Mouse (Mus musculus) lung, embryonic 14.5 days (tissue): ENCODE measurements around the gene Gpr183. TPM values are rescaled to one million over a fixed set of nuclear protein-coding genes. Genes with fewer than 3 reads are reported as not detected.

Experiments used
- ATAC-seq: fragments of 200-750 bp; cut with Nextera tagmentation; 2 replicates; pipeline ENCODE4 v1.8.0; 2017; ENCODE audit warnings: mild to moderate bottlenecking, moderate TSS enrichment, moderate library complexity; ENCODE audit not compliant: insufficient read depth
- DNase-seq: peaks from one replicate; pipeline ENCODE4 v3.0.0-alpha.2; 2015
- H3K27ac ChIP-seq: fragments of 300-500 bp; sonication (generic); 2 replicates; pipeline ENCODE4 v1.5.1; 2014; ENCODE audit warnings: low read depth, mild to moderate bottlenecking, moderate library complexity
- H3K27me3 ChIP-seq: fragments of 300-500 bp; sonication (generic); 2 replicates; pipeline ENCODE4 v1.6.1; 2014; ENCODE audit warnings: low read length, control low read depth; ENCODE audit not compliant: insufficient read depth
- H3K36me3 ChIP-seq: fragments of 300-500 bp; sonication (generic); 2 replicates; pipeline ENCODE4 v1.6.1; 2014; ENCODE audit warnings: control low read depth; ENCODE audit not compliant: insufficient read depth
- H3K4me1 ChIP-seq: fragments of 300-500 bp; sonication (generic); 2 replicates; pipeline ENCODE4 v1.6.1; 2014; ENCODE audit warnings: antibody characterized with exemption, control low read depth; ENCODE audit not compliant: insufficient read depth
- H3K4me2 ChIP-seq: fragments of 300-500 bp; sonication (generic); 2 replicates; pipeline ENCODE4 v1.6.1; 2014; ENCODE audit warnings: mild to moderate bottlenecking
- H3K4me3 ChIP-seq: fragments of 300-500 bp; sonication (generic); 2 replicates; pipeline ENCODE4 v1.5.1; 2014; ENCODE audit warnings: low read depth, low read length
- H3K9ac ChIP-seq: fragments of 300-500 bp; sonication (generic); 2 replicates; pipeline ENCODE4 v1.6.1; 2014
- H3K9me3 ChIP-seq: fragments of 300-500 bp; sonication (generic); 2 replicates; pipeline ENCODE4 v1.6.1; 2016; ENCODE audit warnings: low read depth, low read length, control low read depth
- CTCF ChIP-seq: IDR thresholded peaks from 2 replicates; pipeline ENCODE4 v1.5.1; 2016; ENCODE audit warnings: antibody characterized with exemption, low read depth
- WGBS: fragments of 180-500 bp; shearing (Covaris S2); extraction: QIAGEN DNeasy Blood & Tissue Kit; methylation state at CpG from one replicate; pipeline ENCODE4 v1.1.7; 2014; 5-methylcytosine and 5-hydroxymethylcytosine counted together
- polyA plus RNA-seq: library from polyadenylated mRNA; unstranded; fragments of >200 nt; fragmentation: Nextera tagmentation; extraction: Ambion mirVana; gene quantifications from 2 replicates; pipeline ENCODE4 v1.2.1, GENCODE M21; 2014

The Gpr183 gene
- polyA plus RNA-seq, 1 experiment from 2014 or later: 3.6 TPM

DNA sequence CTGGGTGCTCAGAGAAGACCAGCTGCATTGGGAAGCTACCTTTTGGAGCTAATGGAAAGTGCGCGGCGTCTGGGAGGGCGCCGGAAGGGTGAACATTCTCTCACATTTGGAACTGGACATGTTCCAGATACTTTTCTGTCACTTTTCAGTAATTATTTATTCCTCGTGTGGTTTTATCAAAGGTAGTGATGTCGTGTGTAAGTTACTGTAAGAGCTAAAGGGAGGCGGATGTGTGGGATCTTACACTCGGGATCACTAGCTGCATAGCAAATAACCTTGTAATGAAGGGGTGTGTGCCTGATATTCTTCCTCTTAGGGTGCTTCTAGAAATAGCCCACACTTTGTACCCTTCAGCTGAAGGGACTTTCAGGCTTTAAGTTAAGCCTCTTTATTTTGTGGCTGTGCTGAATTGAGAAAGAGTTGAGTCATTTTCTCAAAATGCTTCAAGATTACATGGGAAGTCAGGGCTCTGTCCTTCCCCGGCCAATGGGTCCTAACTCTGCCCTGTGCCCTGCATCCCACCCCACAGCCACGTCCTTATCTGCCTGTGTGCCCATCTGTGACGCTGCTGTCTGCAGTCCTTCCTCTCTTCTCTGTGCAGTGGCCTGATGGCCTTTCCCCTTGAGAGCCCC lies 3.4 kb downstream of the Gpr183 start:
- Histone ChIP-seq H3K27ac (peak overlapping the region; percentile 37; the same call in 1 of the 2 replicates), H3K9me3 (no peaks in the 10 kb centered on the region), H3K4me1 (peaks cover 4% of the 10 kb centered on the region; the same call in 1 of the 2 replicates), H3K4me2 (peak overlapping the region; percentile 30; the same call in 1 of the 2 replicates), H3K4me3 (no peak overlapping the region), H3K36me3 (no peaks in the 10 kb centered on the region), H3K27me3 (no peaks in the 10 kb centered on the region), H3K9ac (no peak overlapping the region)
- DNase-seq: no peak
- no peak for TF ChIP-seq CTCF
- WGBS: 57% methylated on average over 12 of the region's 12 CpGs
- no peak for ATAC-seq

DNA sequence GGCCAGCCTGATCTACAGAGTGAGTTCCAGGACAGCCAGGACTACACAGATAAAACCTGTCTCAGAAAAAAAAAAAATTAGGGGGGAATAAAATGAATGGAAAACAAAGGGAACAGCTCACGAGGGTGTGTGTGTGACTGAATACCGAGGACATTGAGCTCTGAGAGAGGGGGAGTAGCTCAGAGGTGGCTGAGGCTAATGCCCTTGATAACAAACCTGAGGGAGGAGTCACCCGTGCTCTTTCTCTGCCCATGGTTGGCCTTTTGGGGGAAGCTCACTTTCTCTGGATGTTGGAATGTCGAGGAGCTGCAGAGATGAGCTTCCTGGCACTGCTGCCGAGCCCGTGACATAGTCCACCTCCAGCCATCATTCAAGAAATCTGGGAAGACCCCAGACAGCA lies 4.0 kb downstream of the Gpr183 start:
- DNase-seq (no peak), ATAC-seq (no peak)
- Histone ChIP-seq H3K27me3 (no peaks in the 10 kb centered on the region), H3K4me1 (peaks cover 4% of the 10 kb centered on the region; the same call in 1 of the 2 replicates), H3K4me2 (no peak overlapping the region), H3K27ac (no peak overlapping the region), H3K9ac (no peak overlapping the region), H3K4me3 (no peak overlapping the region), H3K9me3 (no peaks in the 10 kb centered on the region), H3K36me3 (no peaks in the 10 kb centered on the region)
- no peak for TF ChIP-seq CTCF
- 32% methylated on average over 6 of the region's 6 CpGs for WGBS

DNA sequence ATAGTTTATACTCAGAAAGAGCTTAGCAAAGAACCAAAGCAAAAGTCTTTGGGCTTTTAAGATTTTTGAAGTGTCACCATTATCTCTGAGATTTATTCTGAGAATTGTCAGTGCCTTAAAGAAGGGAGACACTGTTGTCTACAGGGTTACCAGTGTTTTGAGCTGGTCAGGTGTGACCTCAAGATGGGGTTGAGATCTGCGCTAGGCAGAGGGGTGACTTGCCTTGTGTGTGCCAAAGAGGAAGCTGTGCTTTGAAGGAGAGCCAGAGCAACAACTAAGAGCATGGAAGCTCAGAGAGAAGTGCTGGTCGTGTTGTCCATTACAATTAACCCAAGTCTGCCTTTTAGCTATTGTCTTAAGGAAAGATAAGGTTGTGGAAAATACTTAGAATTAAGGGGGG lies 4.5 kb downstream of the Gpr183 start:
- no peak overlapping the region for H3K9ac ChIP-seq
- H3K4me2 ChIP-seq: no peak overlapping the region
- no peak overlapping the region for H3K4me3 ChIP-seq
- no peaks in the 10 kb centered on the region for H3K9me3 ChIP-seq
- no peak for ATAC-seq
- no peak for TF ChIP-seq CTCF
- no peaks in the 10 kb centered on the region for H3K36me3 ChIP-seq
- peaks cover 4% of the 10 kb centered on the region; the same call in 1 of the 2 replicates for H3K4me1 ChIP-seq
- H3K27me3 ChIP-seq: no peaks in the 10 kb centered on the region
- no peak overlapping the region for H3K27ac ChIP-seq
- WGBS: 78% methylated on average over 2 of the region's 2 CpGs
- DNase-seq: no peak

- DNase-seq: no peak
- Histone ChIP-seq H3K9me3 (no peaks in the 10 kb centered on the region), H3K36me3 (no peaks in the 10 kb centered on the region), H3K9ac (no peak overlapping the region), H3K4me2 (no peak overlapping the region), H3K27me3 (no peaks in the 10 kb centered on the region), H3K4me1 (peaks cover 4% of the 10 kb centered on the region; the same call in 1 of the 2 replicates), H3K27ac (no peak overlapping the region), H3K4me3 (no peak overlapping the region)
- TF ChIP-seq CTCF: no peak
- WGBS: 76% methylated on average over 4 of the region's 4 CpGs
- ATAC-seq: no peak
These were observed 5.0 kb downstream of the Gpr183 start for GRCm38 (mm10) chr14:121960031-121960430.

DNA sequence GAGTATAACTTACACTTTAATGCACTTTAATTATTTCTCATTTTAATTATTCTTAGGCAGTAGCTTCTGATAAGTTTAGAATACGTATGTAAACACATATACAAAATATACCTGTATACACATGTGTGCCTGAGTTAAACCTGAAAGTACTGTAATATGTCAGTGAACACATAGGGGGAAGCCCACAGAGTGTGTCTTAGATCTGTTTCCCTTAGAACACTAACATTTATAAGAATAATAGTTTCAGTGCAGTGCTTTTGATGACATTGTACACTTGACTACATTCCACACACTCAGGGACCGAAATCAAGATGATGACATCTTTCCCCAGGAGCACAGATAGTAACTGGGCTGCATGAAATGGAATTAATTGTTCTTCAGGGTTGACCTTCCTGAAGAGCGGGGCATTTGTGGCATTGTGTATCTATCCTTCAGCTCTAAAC lies 5.4 kb downstream of the Gpr183 start:
- Histone ChIP-seq H3K4me2 (no peak overlapping the region), H3K27me3 (no peaks in the 10 kb centered on the region), H3K4me3 (no peak overlapping the region), H3K36me3 (0 out of 2 replicates have a peak, but pooled peaks cover 2% of the 10 kb centered on the region), H3K9me3 (no peaks in the 10 kb centered on the region), H3K27ac (no peak overlapping the region), H3K4me1 (peaks cover 4% of the 10 kb centered on the region; the same call in 1 of the 2 replicates), H3K9ac (no peak overlapping the region)
- TF ChIP-seq CTCF: no peak
- ATAC-seq (no peak), DNase-seq (no peak)
- 90% methylated on average over 3 of the region's 3 CpGs for WGBS

- Histone ChIP-seq H3K27me3 (no peaks in the 10 kb centered on the region), H3K4me3 (no peak overlapping the region), H3K36me3 (peaks cover 8% of the 10 kb centered on the region; the same call in 1 of the 2 replicates), H3K9me3 (no peaks in the 10 kb centered on the region), H3K27ac (no peak overlapping the region), H3K9ac (no peak overlapping the region), H3K4me1 (peaks cover 4% of the 10 kb centered on the region; the same call in 1 of the 2 replicates), H3K4me2 (no peak overlapping the region)
- ATAC-seq: no peak
- no peak for DNase-seq
- 67% methylated on average over 10 of the region's 10 CpGs for WGBS
- no peak for TF ChIP-seq CTCF
These were observed 6.1 kb downstream of the Gpr183 start for GRCm38 (mm10) chr14:121958751-121959537.
